Mouse (Mus musculus) heart, postnatal 0 days (tissue): ENCODE data around the gene App. TPM values are rescaled to one million over a fixed set of nuclear protein-coding genes. Genes with fewer than 3 reads are reported as not detected.
A peak's percentile ranks its signal among the peaks of the same experiment; 100 is the strongest.

ENCODE experiments used
- ATAC-seq: fragments of 200-750 bp; cut with Nextera tagmentation; 2 replicates; pipeline ENCODE4 v1.8.0; 2017; ENCODE audit warnings: low read depth, moderate number of reproducible peaks, moderate library complexity; ENCODE audit not compliant: insufficient read depth
- DNase-seq: peaks from one replicate; pipeline ENCODE4 v3.0.0-alpha.2; 2016; ENCODE audit warnings: low spot score
- H3K27ac ChIP-seq: fragments of 300-500 bp; sonication (generic); 2 replicates; pipeline ENCODE4 v1.5.1; 2014; ENCODE audit warnings: low read depth, mild to moderate bottlenecking
- H3K27me3 ChIP-seq: fragments of 300-500 bp; sonication (generic); 2 replicates; pipeline ENCODE4 v1.6.1; 2014; ENCODE audit warnings: low read length, mixed read lengths; ENCODE audit not compliant: control insufficient read depth, insufficient read depth
- H3K36me3 ChIP-seq: fragments of 300-500 bp; sonication (generic); replicated peaks from 2 replicates; pipeline ENCODE4 v1.6.1; 2014; ENCODE audit warnings: low read length, mixed read lengths; ENCODE audit not compliant: control insufficient read depth, insufficient read depth
- H3K4me1 ChIP-seq: fragments of 300-500 bp; sonication (generic); 2 replicates; pipeline ENCODE4 v1.6.1; 2014; ENCODE audit warnings: antibody characterized with exemption; ENCODE audit not compliant: control insufficient read depth, insufficient read depth
- H3K4me2 ChIP-seq: fragments of 300-500 bp; sonication (generic); 2 replicates; pipeline ENCODE4 v1.6.1; 2014; ENCODE audit warnings: low read depth, mild to moderate bottlenecking, low read length, moderate library complexity
- H3K4me3 ChIP-seq: fragments of 300-500 bp; sonication (generic); 2 replicates; pipeline ENCODE4 v1.5.1; 2014; ENCODE audit warnings: low read depth, low read length
- H3K9ac ChIP-seq: fragments of 300-500 bp; sonication (generic); replicated peaks from 2 replicates; pipeline ENCODE4 v1.6.1; 2014; ENCODE audit warnings: low read depth, low read length, mixed read lengths
- H3K9me3 ChIP-seq: fragments of 300-500 bp; sonication (generic); replicated peaks from 2 replicates; pipeline ENCODE4 v1.6.1; 2016; ENCODE audit warnings: low read length; ENCODE audit not compliant: control insufficient read depth
- CTCF ChIP-seq: IDR thresholded peaks from 2 replicates; pipeline ENCODE4 v1.5.1; 2016; ENCODE audit warnings: antibody characterized with exemption, control low read depth, low read depth
- EP300 ChIP-seq: IDR thresholded peaks from 2 replicates; pipeline ENCODE4 v1.6.1; 2016; ENCODE audit warnings: antibody characterized with exemption, low read depth
- WGBS: fragments of 180-500 bp; shearing (Covaris S2); extraction: QIAGEN DNeasy Blood & Tissue Kit; methylation state at CpG from one replicate; pipeline ENCODE4 v1.1.7; 2014; 5-methylcytosine and 5-hydroxymethylcytosine counted together
- polyA plus RNA-seq: library from polyadenylated mRNA; unstranded; fragments of >200 nt; fragmentation: Nextera tagmentation; extraction: Ambion mirVana; gene quantifications from 2 replicates; pipeline ENCODE4 v1.2.1, GENCODE M21; 2015
- total RNA-seq: library from RNA; depleted of rRNA; stranded (reverse); fragments of >200 nt; gene quantifications from 2 replicates; pipeline ENCODE4 v1.2.3, GENCODE M21; 2014; ENCODE audit warnings: low replicate concordance

The App gene
- total and polyA plus RNA-seq, 2 experiments from 2014 or later, result 122 to 139 TPM

DNA sequence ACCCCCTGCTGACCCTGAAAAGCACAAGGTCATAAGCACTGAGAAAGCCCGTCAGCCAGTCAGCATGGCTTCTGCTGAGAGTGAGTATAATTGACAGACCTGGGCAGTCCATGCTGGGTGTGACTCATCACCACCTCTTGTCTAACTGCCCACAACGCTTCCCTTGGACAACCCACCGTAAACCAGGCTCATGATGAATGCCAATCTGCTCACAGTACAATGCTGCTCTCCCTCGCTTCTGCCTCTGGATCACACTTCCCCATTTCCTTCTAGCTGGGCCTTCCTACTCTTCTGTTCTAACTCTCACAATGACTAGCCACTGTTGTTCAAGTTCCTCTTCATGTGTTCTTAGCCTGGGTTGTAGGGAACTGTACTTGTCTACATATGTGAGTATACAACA lies 206.6 kb downstream of the App start:
- Histone ChIP-seq H3K27ac (no peak overlapping the region), H3K4me1 (no peaks in the 10 kb centered on the region), H3K9me3 (no peaks in the 10 kb centered on the region), H3K4me2 (no peak overlapping the region), H3K9ac (no peak overlapping the region), H3K27me3 (no peaks in the 10 kb centered on the region), H3K4me3 (no peak overlapping the region), H3K36me3 (peaks cover 35% of the 10 kb centered on the region)
- WGBS, result 73% methylated on average over 4 of the region's 4 CpGs
- TF ChIP-seq CTCF (no peak), EP300 (no peak)
- no peak for ATAC-seq
- DNase-seq, result no peak

- DNase-seq (no peak), ATAC-seq (no peak)
- Histone ChIP-seq H3K4me1 (no peaks in the 10 kb centered on the region), H3K4me2 (no peak overlapping the region), H3K9ac (no peak overlapping the region), H3K27ac (no peak overlapping the region), H3K27me3 (no peaks in the 10 kb centered on the region), H3K4me3 (no peak overlapping the region), H3K9me3 (no peaks in the 10 kb centered on the region), H3K36me3 (peaks cover 43% of the 10 kb centered on the region)
- no peak for TF ChIP-seq EP300
- no peak for TF ChIP-seq CTCF
- 95% methylated on average over 13 of the region's 13 CpGs for WGBS
Observed at GRCm38 (mm10) chr16:84966096-84966495, 207.5 kb downstream of the App start.

DNA sequence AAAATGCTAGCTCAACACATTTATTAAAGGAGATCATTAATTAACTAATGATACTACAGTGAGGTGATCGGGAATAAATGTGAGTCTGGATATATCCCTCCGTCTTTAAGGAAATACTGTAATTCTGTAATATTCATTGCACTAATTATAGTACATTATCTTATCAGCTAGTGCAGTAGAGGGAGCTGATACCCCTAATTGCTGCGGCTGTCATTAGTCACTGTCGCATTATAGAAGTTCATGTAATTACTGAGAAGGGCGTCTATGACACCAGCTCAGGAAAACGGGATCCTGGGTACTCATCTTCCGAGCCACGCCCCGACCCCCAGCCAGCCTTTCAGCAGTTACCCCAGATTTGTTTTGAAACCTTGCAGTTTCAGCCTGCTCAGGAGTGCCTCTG lies 209.6 kb downstream of the App start:
- Histone ChIP-seq H3K27ac (no peak overlapping the region), H3K9me3 (no peaks in the 10 kb centered on the region), H3K4me2 (no peak overlapping the region), H3K4me1 (no peaks in the 10 kb centered on the region), H3K9ac (no peak overlapping the region), H3K27me3 (no peaks in the 10 kb centered on the region), H3K4me3 (no peak overlapping the region), H3K36me3 (peaks cover 63% of the 10 kb centered on the region)
- WGBS, result 63% methylated on average over 9 of the region's 9 CpGs
- DNase-seq, result no peak
- no peak for ATAC-seq
- TF ChIP-seq EP300 (no peak), CTCF (no peak)

GRCm38 (mm10) chr16:84963527-84963926 lies 210.0 kb downstream of the App start:
- Histone ChIP-seq H3K4me2 (no peak overlapping the region), H3K27ac (no peak overlapping the region), H3K9ac (no peak overlapping the region), H3K4me3 (no peak overlapping the region), H3K36me3 (peaks cover 59% of the 10 kb centered on the region), H3K4me1 (no peaks in the 10 kb centered on the region), H3K27me3 (no peaks in the 10 kb centered on the region), H3K9me3 (no peaks in the 10 kb centered on the region)
- DNase-seq (no peak), ATAC-seq (no peak)
- WGBS, result 84% methylated on average over 12 of the region's 12 CpGs
- TF ChIP-seq EP300 (no peak), CTCF (no peak)

GRCm38 (mm10) chr16:84957253-84957652 lies 216.3 kb downstream of the App start:
- H3K4me2 ChIP-seq, result no peak overlapping the region
- no peaks in the 10 kb centered on the region for H3K9me3 ChIP-seq
- no peak overlapping the region for H3K9ac ChIP-seq
- TF ChIP-seq EP300 (no peak), CTCF (no peak)
- no peaks in the 10 kb centered on the region for H3K27me3 ChIP-seq
- H3K36me3 ChIP-seq, result peaks cover 55% of the 10 kb centered on the region
- WGBS, result 69% methylated on average over 6 of the region's 6 CpGs
- 0 out of 2 replicates have a peak, but pooled peaks cover 8% of the 10 kb centered on the region for H3K4me1 ChIP-seq
- no peak overlapping the region for H3K4me3 ChIP-seq
- DNase-seq, result no peak
- no peak for ATAC-seq
- H3K27ac ChIP-seq, result no peak overlapping the region

DNA sequence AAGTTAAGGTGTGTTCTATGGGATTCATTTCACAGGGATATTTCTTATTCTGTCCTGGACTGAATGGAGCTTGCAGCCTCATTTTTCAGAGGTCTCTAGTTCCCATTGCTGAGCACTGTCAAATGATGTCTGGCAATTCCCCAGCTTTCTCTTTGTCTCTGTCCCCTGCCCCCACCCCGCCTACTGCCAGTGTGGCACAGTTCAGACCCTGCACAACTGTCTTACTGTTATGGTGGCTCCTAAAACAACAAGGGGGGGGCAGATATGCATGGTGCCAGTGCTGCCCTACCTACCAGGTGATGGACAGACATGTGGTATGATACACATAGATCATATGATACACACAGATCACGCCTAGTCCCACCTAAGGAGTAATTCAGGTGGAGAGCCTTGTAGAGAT lies 216.9 kb downstream of the App start:
- ATAC-seq (no peak), DNase-seq (no peak)
- Histone ChIP-seq H3K27me3 (no peaks in the 10 kb centered on the region), H3K27ac (no peak overlapping the region), H3K4me3 (no peak overlapping the region), H3K4me1 (0 out of 2 replicates have a peak, but pooled peaks cover 8% of the 10 kb centered on the region), H3K9ac (no peak overlapping the region), H3K36me3 (peaks cover 53% of the 10 kb centered on the region), H3K9me3 (no peaks in the 10 kb centered on the region), H3K4me2 (peak overlapping the region; percentile 23; the same call in 1 of the 2 replicates)
- 83% methylated on average over 2 of the region's 2 CpGs for WGBS
- TF ChIP-seq EP300, result no peak
- TF ChIP-seq CTCF, result no peak
